Mouse (Mus musculus) brown adipose tissue, adult 24 weeks (tissue): Measurements from ENCODE around the gene Rfc4. TPM values are rescaled to one million over a fixed set of nuclear protein-coding genes. Genes with fewer than 3 reads are reported as not detected.

Experiments used
- H3K27ac ChIP-seq: fragments of 200-500 bp; replicated peaks from 2 replicates; pipeline ENCODE4 v1.5.1; 2012; ENCODE audit warnings: low read depth, mild to moderate bottlenecking, low read length
- H3K4me1 ChIP-seq: fragments of 200-500 bp; 2 replicates; pipeline ENCODE4 v1.6.1; 2012; ENCODE audit warnings: low read length, mixed read lengths; ENCODE audit not compliant: control insufficient read depth, insufficient read depth, insufficient read length
- H3K4me3 ChIP-seq: fragments of 200-500 bp; 2 replicates; pipeline ENCODE4 v1.5.1; 2012; ENCODE audit warnings: low read depth, mild to moderate bottlenecking, low read length, moderate library complexity; ENCODE audit not compliant: insufficient read depth
- polyA plus RNA-seq: library from polyadenylated mRNA; stranded (reverse); fragments of >200 nt; gene quantifications from 2 replicates; pipeline ENCODE4 v1.2.4, GENCODE M21; 2012; ENCODE audit not compliant: missing spikeins, insufficient read depth, insufficient read length

The Rfc4 gene
- polyA plus RNA-seq: 13.8 and 15.6 TPM in 2 replicates

- H3K4me1 ChIP-seq: no peaks in the 10 kb centered on the region
- H3K27ac ChIP-seq: peak within 1 kb of the TSS; percentile 96
- H3K4me3 ChIP-seq: peak within 1 kb of the TSS; percentile 84
These were observed at the start of gene Rfc4 for GRCm38 (mm10) chr16:23127673-23128375. Rfc4 (minus strand) TSS chr16:23127737.

GRCm38 (mm10) chr16:23175956-23176355 is 48.4 kb upstream of the Rfc4 start:
- Histone ChIP-seq H3K27ac (no peak overlapping the region), H3K4me3 (no peak overlapping the region), H3K4me1 (peaks cover under 1% of the 10 kb centered on the region; the same call in 1 of the 2 replicates)

- Histone ChIP-seq H3K27ac (no peak overlapping the region), H3K4me3 (no peak overlapping the region), H3K4me1 (no peaks in the 10 kb centered on the region; the same call in 1 of the 2 replicates)
These were observed 47.3 kb upstream of the Rfc4 start for GRCm38 (mm10) chr16:23174855-23175254.

GRCm38 (mm10) chr16:23173904-23174303 is 46.4 kb upstream of the Rfc4 start:
- H3K27ac ChIP-seq: no peak overlapping the region
- no peaks in the 10 kb centered on the region; the same call in 1 of the 2 replicates for H3K4me1 ChIP-seq
- H3K4me3 ChIP-seq: no peak overlapping the region

- Histone ChIP-seq H3K4me3 (no peak overlapping the region), H3K4me1 (peaks cover 6% of the 10 kb centered on the region; the same call in 1 of the 2 replicates), H3K27ac (no peak overlapping the region)
These were observed 43.3 kb upstream of the Rfc4 start for GRCm38 (mm10) chr16:23170813-23171212.

GRCm38 (mm10) chr16:23167079-23167478 is 39.5 kb upstream of the Rfc4 start:
- peak overlapping the region; percentile 96 for H3K27ac ChIP-seq
- H3K4me3 ChIP-seq: no peak overlapping the region
- peaks cover 9% of the 10 kb centered on the region; the same call in 1 of the 2 replicates for H3K4me1 ChIP-seq

GRCm38 (mm10) chr16:23166646-23167045 is 39.1 kb upstream of the Rfc4 start:
- peaks cover 9% of the 10 kb centered on the region; the same call in 1 of the 2 replicates for H3K4me1 ChIP-seq
- peak overlapping the region; percentile 83 for H3K27ac ChIP-seq
- H3K4me3 ChIP-seq: no peak overlapping the region

- peak overlapping the region; percentile 97 for H3K27ac ChIP-seq
- H3K4me1 ChIP-seq: peaks cover 9% of the 10 kb centered on the region; the same call in 1 of the 2 replicates
- H3K4me3 ChIP-seq: peak overlapping the region; percentile 47; the same call in 1 of the 2 replicates
These were observed 37.9 kb upstream of the Rfc4 start for GRCm38 (mm10) chr16:23165441-23165840.

- Histone ChIP-seq H3K27ac (peak overlapping the region; percentile 97), H3K4me1 (peaks cover 9% of the 10 kb centered on the region; the same call in 1 of the 2 replicates), H3K4me3 (peak overlapping the region; percentile 47)
These were observed 36.9 kb upstream of the Rfc4 start for GRCm38 (mm10) chr16:23164443-23164842.

GRCm38 (mm10) chr16:23162116-23162515 is 34.6 kb upstream of the Rfc4 start:
- Histone ChIP-seq H3K4me1 (peaks cover 3% of the 10 kb centered on the region; the same call in 1 of the 2 replicates), H3K4me3 (no peak overlapping the region), H3K27ac (no peak overlapping the region)

- no peak overlapping the region for H3K4me3 ChIP-seq
- no peaks in the 10 kb centered on the region for H3K4me1 ChIP-seq
- H3K27ac ChIP-seq: no peak overlapping the region
These were observed 32.2 kb upstream of the Rfc4 start for GRCm38 (mm10) chr16:23159749-23160148.

- H3K4me3 ChIP-seq: no peak overlapping the region
- no peak overlapping the region for H3K27ac ChIP-seq
- no peaks in the 10 kb centered on the region for H3K4me1 ChIP-seq
These were observed 31.4 kb upstream of the Rfc4 start for GRCm38 (mm10) chr16:23158957-23159356.

- Histone ChIP-seq H3K27ac (no peak overlapping the region), H3K4me1 (no peaks in the 10 kb centered on the region), H3K4me3 (no peak overlapping the region)
These were observed 30.8 kb upstream of the Rfc4 start for GRCm38 (mm10) chr16:23158292-23158691.

- Histone ChIP-seq H3K4me1 (peaks cover 1% of the 10 kb centered on the region; the same call in 1 of the 2 replicates), H3K4me3 (no peak overlapping the region), H3K27ac (no peak overlapping the region)
These were observed 29.5 kb upstream of the Rfc4 start for GRCm38 (mm10) chr16:23157013-23157412.

GRCm38 (mm10) chr16:23154261-23154660 is 26.7 kb upstream of the Rfc4 start:
- no peak overlapping the region for H3K4me3 ChIP-seq
- H3K4me1 ChIP-seq: peaks cover 3% of the 10 kb centered on the region; the same call in 1 of the 2 replicates
- no peak overlapping the region for H3K27ac ChIP-seq

- 0 out of 2 replicates have a peak overlapping the region, but pooled peaks have one; percentile 16 for H3K27ac ChIP-seq
- H3K4me1 ChIP-seq: peaks cover 3% of the 10 kb centered on the region; the same call in 1 of the 2 replicates
- H3K4me3 ChIP-seq: no peak overlapping the region
These were observed 23.9 kb upstream of the Rfc4 start for GRCm38 (mm10) chr16:23151423-23151822.
